9 mouse cellular contexts compared by ENCODE assay signal in the genomic region with DNA sequence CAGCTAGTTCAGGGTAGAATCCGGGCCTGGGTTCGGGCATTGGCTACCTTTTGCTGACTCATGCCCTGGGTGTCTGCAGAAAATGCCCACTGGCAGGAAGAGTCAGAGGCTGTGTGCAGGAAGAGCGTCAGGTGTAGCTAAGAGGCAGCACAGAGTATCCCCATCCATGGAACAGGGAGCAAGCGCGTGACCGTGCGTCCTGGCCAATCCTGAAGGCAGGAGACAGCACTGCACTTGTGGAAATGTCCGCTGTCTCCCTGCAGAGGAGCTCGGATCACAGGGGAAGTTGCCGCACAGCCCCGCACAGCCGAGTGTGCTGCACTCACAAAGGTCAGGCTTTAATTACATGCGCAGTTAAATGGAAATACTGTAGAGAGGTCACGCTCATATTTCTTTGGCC.
DNase-seq lines count a peak whose midpoint lies in the region; ATAC-seq and TF ChIP-seq lines count a peak whose summit lies in the region.
"Had no signal": no experiment of that assay in that cellular context is flagged by ENCODE, and none has a peak within 500 bp of the region (broad histone marks: within the 10 kb centered on the region; RNA-seq: fewer than 3 reads in every experiment).

No protein-coding gene starts in this region.

- no peaks in the 10 kb centered on the region for H3K79me2 ChIP-seq in heart, adult 2 months (replicated peaks; ENCODE audit: control insufficient read depth, insufficient read depth, low read length)

- no peak for ATAC-seq in neural tube, embryonic 11.5 days (ENCODE audit: insufficient read depth, low FRiP score, low TSS enrichment)
- ATAC-seq in midbrain, embryonic 16.5 days = peak; percentile 47

- peak; percentile 45 for DNase-seq in neural tube, embryonic 11.5 days (ENCODE audit: low spot score)
- DNase-seq in neural tube, embryonic 10.5 days (ENCODE audit: extremely low spot score, low spot score) = no peak
- DNase-seq in heart, adult 2 months = peak; percentile 65 to 75
- peak; percentile 46 for DNase-seq in kidney, adult 18-20 months
- no peak for DNase-seq in layer of hippocampus, postnatal 25 days (ENCODE audit: extremely low spot score in 1 of 2, low spot score in 1 of 2)
- DNase-seq in spleen, postnatal 4 days (ENCODE audit: low spot score in 2 of 2) = no peak
- DNase-seq in cerebellum, adult 18-20 months = no peak
- DNase-seq: liver, embryonic 13.5 days had no signal

- H3K27me3 ChIP-seq in neural tube, embryonic 11.5 days (ENCODE audit: control insufficient read depth, insufficient read depth, low read length) = no peaks in the 10 kb centered on the region
- no peaks in the 10 kb centered on the region for H3K27me3 ChIP-seq in heart, adult 2 months (ENCODE audit: control insufficient read depth, insufficient read depth, low read length)
- H3K27me3 ChIP-seq in midbrain, embryonic 16.5 days (ENCODE audit: control insufficient read depth, insufficient read depth, low read depth, low read length) = peaks cover 3% of the 10 kb centered on the region; the same call in 1 of the 2 replicates
- H3K27me3 ChIP-seq: liver, embryonic 13.5 days had no signal

- WGBS in neural tube, embryonic 11.5 days = 21% methylated on average over 14 of the region's 14 CpGs
- WGBS in heart, adult 2 months = 28% methylated on average over 14 of the region's 14 CpGs
- WGBS in midbrain, embryonic 16.5 days = 19% methylated on average over 14 of the region's 14 CpGs

- TF ChIP-seq POLR2A in heart, adult 2 months (IDR thresholded peaks at IDR 0.05; ENCODE audit: insufficient read depth, low read depth, low read length) = peak; percentile 59

- H3K4me3 ChIP-seq in neural tube, embryonic 11.5 days (ENCODE audit: low read depth, low read length) = no peak overlapping the region
- peak overlapping the region; percentile 32 for H3K4me3 ChIP-seq in heart, adult 2 months
- no peak overlapping the region for H3K4me3 ChIP-seq in midbrain, embryonic 16.5 days (ENCODE audit: low read depth, low read length)
- H3K4me3 ChIP-seq: liver, embryonic 13.5 days had no signal

- intact Hi-C loops in heart, adult 2 months (cut with DNase I) = loop anchor here (5.0 kb wide), 1 partner anchor 82 kb away; no protein-coding TSS in a partner anchor

- peak; percentile 69; the same call in 1 of the 2 replicates for TF ChIP-seq EP300 in heart, adult 2 months (IDR thresholded peaks at IDR 0.05; ENCODE audit: insufficient read depth, low read depth, low read length)

- H3K4me2 ChIP-seq in neural tube, embryonic 11.5 days (ENCODE audit: low read depth) = peak overlapping the region; percentile 14; the same call in 1 of the 2 replicates
- H3K4me2 ChIP-seq in midbrain, embryonic 16.5 days (ENCODE audit: low read length) = peak overlapping the region; percentile 32
- H3K4me2 ChIP-seq: liver, embryonic 13.5 days had no signal

- peak; percentile 28; the same call in 1 of the 2 replicates for TF ChIP-seq CTCF in heart, adult 2 months (IDR thresholded peaks at IDR 0.05)

- no peak overlapping the region for H3K27ac ChIP-seq in neural tube, embryonic 11.5 days (ENCODE audit: low read depth, low read length)
- peak overlapping the region; percentile 86 for H3K27ac ChIP-seq in heart, adult 2 months
- 0 out of 2 replicates have a peak overlapping the region, but pooled peaks have one; percentile 8 for H3K27ac ChIP-seq in midbrain, embryonic 16.5 days (ENCODE audit: low read length)
- H3K27ac ChIP-seq: liver, embryonic 13.5 days had no signal

- peaks cover 28% of the 10 kb centered on the region for H3K4me1 ChIP-seq in neural tube, embryonic 11.5 days (ENCODE audit: control insufficient read depth, insufficient read depth, low read length)
- peaks cover 5% of the 10 kb centered on the region for H3K4me1 ChIP-seq in heart, adult 2 months (ENCODE audit: control insufficient read depth, insufficient read depth, low read length)
- peaks cover 32% of the 10 kb centered on the region for H3K4me1 ChIP-seq in midbrain, embryonic 16.5 days (ENCODE audit: control insufficient read depth, insufficient read depth, low read length)

- H3K36me3 ChIP-seq in neural tube, embryonic 11.5 days (ENCODE audit: control insufficient read depth, insufficient read depth, low read length) = no peaks in the 10 kb centered on the region
- no peaks in the 10 kb centered on the region; the same call in 1 of the 2 replicates for H3K36me3 ChIP-seq in heart, adult 2 months (ENCODE audit: control insufficient read depth, insufficient read depth, low read length)
- no peaks in the 10 kb centered on the region for H3K36me3 ChIP-seq in midbrain, embryonic 16.5 days (ENCODE audit: control insufficient read depth, insufficient read depth, low read length)
- H3K36me3 ChIP-seq: liver, embryonic 13.5 days had no signal

- H3K9ac ChIP-seq in neural tube, embryonic 11.5 days (ENCODE audit: low read length) = no peak overlapping the region
- peak overlapping the region; percentile 10 for H3K9ac ChIP-seq in heart, adult 2 months (ENCODE audit: low read depth, low read length)
- H3K9ac ChIP-seq in midbrain, embryonic 16.5 days (ENCODE audit: low read depth, low read length) = 0 out of 2 replicates have a peak overlapping the region, but pooled peaks have one; percentile 34
- H3K9ac ChIP-seq: liver, embryonic 13.5 days had no signal

- no peaks in the 10 kb centered on the region for H3K9me3 ChIP-seq in neural tube, embryonic 11.5 days (ENCODE audit: control insufficient read depth, low read length)
- no peaks in the 10 kb centered on the region for H3K9me3 ChIP-seq in midbrain, embryonic 16.5 days (replicated peaks; ENCODE audit: control insufficient read depth, low read length, poor library complexity, severe bottlenecking)
- H3K9me3 ChIP-seq: liver, embryonic 13.5 days had no signal

Comparison
In these comparisons a context has a peak if more than half of its experiments do, and no peak if none do; other contexts are left out.
1. DNase-seq: peak in neural tube, embryonic 11.5 days (single experiment), heart, adult 2 months (2 of 2) and kidney, adult 18-20 months (single experiment); none in neural tube, embryonic 10.5 days (single experiment), layer of hippocampus, postnatal 25 days (0 of 2), spleen, postnatal 4 days (0 of 2) and cerebellum, adult 18-20 months (0 of 2).